Mouse (Mus musculus): ENCODE data around the gene Gtf3c2.
"Not testable (repeated sequence)": the region's sequence is repeated elsewhere in the genome, so short reads cannot be mapped to it uniquely, and the experiment has no call there.

Gtf3c2 gene

GRCm38 (mm10) chr5:31179766-31180630 is at the start of gene Gtf3c2, which contains the start of gene Gm29609:
Gtf3c2 (minus strand) TSS chr5:31180144.
Gm29609 (minus strand) TSS chr5:31179911.
- DNase-seq (ENCODE audit: low spot score): peak; percentile 93

- DNase-seq (ENCODE audit: low spot score): no peak
Measured at GRCm38 (mm10) chr5:31226641-31227040, 46.7 kb upstream of the Gtf3c2 start.

GRCm38 (mm10) chr5:31222696-31223095 is 42.8 kb upstream of the Gtf3c2 start:
- DNase-seq (ENCODE audit: low spot score): no peak

GRCm38 (mm10) chr5:31221304-31221945 is 41.5 kb upstream of the Gtf3c2 start:
- DNase-seq (ENCODE audit: low spot score): no peak

GRCm38 (mm10) chr5:31220448-31221303 is 40.7 kb upstream of the Gtf3c2 start, which contains the start of gene Ppm1g:
Ppm1g (minus strand) TSS chr5:31220687.
- peak; percentile 99 for DNase-seq (ENCODE audit: low spot score)

- no peak for DNase-seq (ENCODE audit: low spot score)
Measured at GRCm38 (mm10) chr5:31219911-31220447, 40.0 kb upstream of the Gtf3c2 start.

GRCm38 (mm10) chr5:31219474-31219873 is 39.5 kb upstream of the Gtf3c2 start:
- DNase-seq (ENCODE audit: low spot score): no peak

- no peak for DNase-seq (ENCODE audit: low spot score)
Measured at GRCm38 (mm10) chr5:31219070-31219469, 39.1 kb upstream of the Gtf3c2 start.

- no peak for DNase-seq (ENCODE audit: low spot score)
Measured at GRCm38 (mm10) chr5:31218294-31218693, 38.4 kb upstream of the Gtf3c2 start.

- DNase-seq (ENCODE audit: low spot score): not testable (repeated sequence)
Measured at GRCm38 (mm10) chr5:31216554-31216953, 36.6 kb upstream of the Gtf3c2 start.

GRCm38 (mm10) chr5:31204421-31204820 is 24.5 kb upstream of the Gtf3c2 start:
- DNase-seq (ENCODE audit: low spot score): no peak

GRCm38 (mm10) chr5:31203866-31204265 is 23.9 kb upstream of the Gtf3c2 start:
- DNase-seq (ENCODE audit: low spot score): no peak

GRCm38 (mm10) chr5:31202933-31203332 is 23.0 kb upstream of the Gtf3c2 start:
- no peak for DNase-seq (ENCODE audit: low spot score)

- DNase-seq (ENCODE audit: low spot score): peak; percentile 86
Measured at GRCm38 (mm10) chr5:31201742-31202590, 22.0 kb upstream of the Gtf3c2 start, which contains the start of gene Zfp513. Zfp513 (minus strand) TSS chr5:31202303.

- DNase-seq (ENCODE audit: low spot score): no peak
Measured at GRCm38 (mm10) chr5:31201042-31201741, 21.2 kb upstream of the Gtf3c2 start.

- DNase-seq (ENCODE audit: low spot score): no peak
Measured at GRCm38 (mm10) chr5:31200327-31200768, 20.4 kb upstream of the Gtf3c2 start.

- DNase-seq (ENCODE audit: low spot score): no peak
Measured at GRCm38 (mm10) chr5:31199893-31200292, 19.9 kb upstream of the Gtf3c2 start.

GRCm38 (mm10) chr5:31199321-31199892 is 19.5 kb upstream of the Gtf3c2 start:
- DNase-seq (ENCODE audit: low spot score): no peak

- DNase-seq (ENCODE audit: low spot score): no peak
Measured at GRCm38 (mm10) chr5:31198616-31199320, 18.8 kb upstream of the Gtf3c2 start.

Measured in ovary, postnatal 14 days (tissue).